Mouse (Mus musculus) neural tube, embryonic 11.5 days (tissue): Measurements from ENCODE around the gene Slc5a4b. TPM values are rescaled to one million over a fixed set of nuclear protein-coding genes. Genes with fewer than 3 reads are reported as not detected.

Source experiments
- ATAC-seq: fragments of 200-750 bp; cut with Nextera tagmentation; 2 replicates; pipeline ENCODE4 v1.8.0; 2017; ENCODE audit warnings: moderate number of reproducible peaks, mild to moderate bottlenecking, moderate TSS enrichment, moderate library complexity; ENCODE audit not compliant: insufficient read depth, low FRiP score, low TSS enrichment
- DNase-seq: peaks from one replicate; pipeline ENCODE4 v3.0.0-alpha.2; 2015; ENCODE audit warnings: low spot score
- H3K27ac ChIP-seq: fragments of 300-500 bp; sonication (generic); 2 replicates; pipeline ENCODE4 v1.5.1; 2014; ENCODE audit warnings: low read depth, mild to moderate bottlenecking, low read length
- H3K27me3 ChIP-seq: fragments of 300-500 bp; sonication (generic); 2 replicates; pipeline ENCODE4 v1.6.1; 2014; ENCODE audit warnings: mild to moderate bottlenecking, low read length, mixed read lengths; ENCODE audit not compliant: control insufficient read depth, insufficient read depth
- H3K36me3 ChIP-seq: fragments of 300-500 bp; sonication (generic); 2 replicates; pipeline ENCODE4 v1.6.1; 2014; ENCODE audit warnings: mild to moderate bottlenecking, low read length, moderate library complexity, mixed read lengths; ENCODE audit not compliant: control insufficient read depth, insufficient read depth
- H3K4me1 ChIP-seq: fragments of 300-500 bp; sonication (generic); 2 replicates; pipeline ENCODE4 v1.6.1; 2014; ENCODE audit warnings: low read length, mixed read lengths; ENCODE audit not compliant: control insufficient read depth, insufficient read depth
- H3K4me2 ChIP-seq: fragments of 300-500 bp; sonication (generic); 2 replicates; pipeline ENCODE4 v1.6.1; 2014; ENCODE audit warnings: low read depth, mild to moderate bottlenecking, moderate library complexity
- H3K4me3 ChIP-seq: fragments of 300-500 bp; sonication (generic); 2 replicates; pipeline ENCODE4 v1.5.1; 2014; ENCODE audit warnings: low read depth, low read length
- H3K9ac ChIP-seq: fragments of 300-500 bp; sonication (generic); 2 replicates; pipeline ENCODE4 v1.6.1; 2014; ENCODE audit warnings: mild to moderate bottlenecking, low read length
- H3K9me3 ChIP-seq: fragments of 300-500 bp; sonication (generic); 2 replicates; pipeline ENCODE4 v1.6.1; 2016; ENCODE audit warnings: low read length; ENCODE audit not compliant: control insufficient read depth
- WGBS: fragments of 180-500 bp; shearing (Covaris S2); extraction: QIAGEN DNeasy Blood & Tissue Kit; methylation state at CpG from one replicate; pipeline ENCODE4 v1.1.7; 2014; 5-methylcytosine and 5-hydroxymethylcytosine counted together
- polyA plus RNA-seq: library from polyadenylated mRNA; unstranded; fragments of >200 nt; fragmentation: Nextera tagmentation; extraction: Ambion mirVana; gene quantifications from 2 replicates; pipeline ENCODE4 v1.2.1, GENCODE M21; 2014

Slc5a4b gene
- polyA plus RNA-seq, 1 experiment from 2014 or later, result not detected

DNA sequence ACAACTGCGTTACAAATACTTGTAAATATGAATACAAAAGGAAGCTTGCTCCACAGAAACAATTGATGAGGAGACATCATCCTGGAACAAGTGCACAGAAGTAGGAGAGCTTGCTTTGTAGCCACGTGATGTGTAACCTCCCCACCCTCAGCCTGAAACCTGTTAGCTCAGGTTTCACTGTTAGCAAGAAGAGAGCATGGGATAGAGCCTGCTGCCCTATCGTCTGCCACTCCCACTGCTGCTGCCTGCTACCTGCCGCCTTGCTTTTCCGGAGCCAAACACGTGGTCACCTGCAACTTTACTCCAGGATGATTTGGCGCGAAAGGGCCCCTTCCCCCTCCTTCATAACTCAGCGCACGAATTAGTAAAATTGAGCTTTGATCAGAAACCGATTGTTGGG lies 58.9 kb downstream of the Slc5a4b start:
- no peaks in the 10 kb centered on the region for H3K4me1 ChIP-seq
- no peak overlapping the region for H3K9ac ChIP-seq
- ATAC-seq, result no peak
- H3K4me2 ChIP-seq, result no peak overlapping the region
- H3K27ac ChIP-seq, result no peak overlapping the region
- no peaks in the 10 kb centered on the region for H3K27me3 ChIP-seq
- H3K4me3 ChIP-seq, result no peak overlapping the region
- no peak for DNase-seq
- WGBS, result 87% methylated on average over 11 of the region's 11 CpGs
- no peaks in the 10 kb centered on the region for H3K36me3 ChIP-seq
- H3K9me3 ChIP-seq, result no peaks in the 10 kb centered on the region

- ATAC-seq (no peak), DNase-seq (no peak)
- H3K4me1 ChIP-seq, result no peaks in the 10 kb centered on the region
- no peaks in the 10 kb centered on the region for H3K27me3 ChIP-seq
- no peaks in the 10 kb centered on the region for H3K9me3 ChIP-seq
- H3K27ac ChIP-seq, result no peak overlapping the region
- 61% methylated on average over 6 of the region's 6 CpGs for WGBS
- H3K9ac ChIP-seq, result no peak overlapping the region
- H3K4me2 ChIP-seq, result no peak overlapping the region
- no peak overlapping the region for H3K4me3 ChIP-seq
- H3K36me3 ChIP-seq, result no peaks in the 10 kb centered on the region
These were observed 61.8 kb downstream of the Slc5a4b start for GRCm38 (mm10) chr10:76048967-76049366.

DNA sequence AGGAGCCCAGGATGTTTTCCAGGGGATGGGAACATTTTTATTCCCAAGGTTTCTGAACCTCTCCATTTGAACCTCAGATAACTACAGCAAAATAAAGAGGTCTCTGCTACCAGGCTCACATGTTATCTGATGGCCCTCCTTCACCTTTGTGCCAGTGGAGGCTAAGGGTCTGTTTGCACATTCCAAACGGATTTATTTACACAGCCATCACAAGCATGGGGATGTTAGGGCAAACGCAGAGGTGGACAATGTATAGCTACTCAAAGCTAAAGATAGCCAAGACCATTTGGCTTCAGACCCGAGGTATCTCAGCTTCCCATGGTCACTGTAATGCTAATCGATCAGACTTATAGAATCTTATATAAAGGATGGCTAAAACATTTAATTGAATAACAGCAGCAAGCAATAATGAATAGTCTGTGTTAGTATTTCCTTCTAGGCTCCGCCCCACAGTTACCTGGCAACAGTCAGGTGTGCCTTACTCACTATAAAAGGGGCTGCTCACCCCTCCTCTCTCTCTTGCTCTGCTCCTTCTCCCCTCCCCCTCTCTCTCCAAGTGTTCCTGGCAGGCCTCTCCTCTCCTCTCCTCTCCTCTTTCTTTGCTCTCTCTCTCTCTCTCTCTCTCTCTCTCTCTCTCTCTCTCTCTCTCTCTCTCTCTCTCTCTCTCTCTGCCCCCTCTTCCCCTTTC lies 63.4 kb downstream of the Slc5a4b start:
- H3K27ac ChIP-seq, result no peak overlapping the region
- H3K9me3 ChIP-seq, result no peaks in the 10 kb centered on the region
- H3K9ac ChIP-seq, result no peak overlapping the region
- no peak overlapping the region for H3K4me3 ChIP-seq
- no peak overlapping the region for H3K4me2 ChIP-seq
- 58% methylated on average over 5 of the region's 5 CpGs for WGBS
- DNase-seq (no peak), ATAC-seq (no peak)
- no peaks in the 10 kb centered on the region; the same call in 1 of the 2 replicates for H3K36me3 ChIP-seq
- H3K27me3 ChIP-seq, result no peaks in the 10 kb centered on the region
- no peaks in the 10 kb centered on the region for H3K4me1 ChIP-seq

GRCm38 (mm10) chr10:76046754-76047153 lies 64.0 kb downstream of the Slc5a4b start:
- H3K9ac ChIP-seq, result no peak overlapping the region
- WGBS, result 59% methylated on average over 1 of the region's 1 CpGs
- H3K9me3 ChIP-seq, result no peaks in the 10 kb centered on the region
- no peak overlapping the region for H3K27ac ChIP-seq
- DNase-seq, result no peak
- no peak overlapping the region for H3K4me3 ChIP-seq
- no peak overlapping the region for H3K4me2 ChIP-seq
- H3K4me1 ChIP-seq, result no peaks in the 10 kb centered on the region
- no peaks in the 10 kb centered on the region for H3K27me3 ChIP-seq
- no peaks in the 10 kb centered on the region; the same call in 1 of the 2 replicates for H3K36me3 ChIP-seq
- ATAC-seq, result no peak

DNA sequence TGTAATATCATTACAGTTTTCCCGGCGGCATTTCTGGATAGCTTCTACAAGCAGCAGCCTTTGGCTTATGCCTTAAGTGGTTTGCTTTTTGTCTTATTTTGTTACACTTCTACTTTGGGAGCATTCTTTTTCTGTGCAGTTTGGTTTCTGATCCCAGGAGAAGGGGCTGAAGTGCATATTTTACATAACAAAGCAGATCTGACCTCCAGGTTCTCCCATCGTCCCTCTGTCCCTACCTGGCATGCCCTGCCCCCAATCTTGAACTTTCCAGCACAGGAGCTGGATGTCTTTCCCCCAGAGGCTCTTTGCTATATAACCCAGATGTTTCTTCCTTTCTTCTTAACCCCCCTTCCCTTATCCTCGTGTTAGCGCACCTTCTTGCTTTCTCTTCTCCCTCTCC lies 65.4 kb downstream of the Slc5a4b start:
- no peak overlapping the region for H3K4me3 ChIP-seq
- no peaks in the 10 kb centered on the region for H3K4me1 ChIP-seq
- no peaks in the 10 kb centered on the region for H3K27me3 ChIP-seq
- 46% methylated on average over 5 of the region's 5 CpGs for WGBS
- ATAC-seq (no peak), DNase-seq (no peak)
- H3K9me3 ChIP-seq, result no peaks in the 10 kb centered on the region
- no peak overlapping the region for H3K4me2 ChIP-seq
- no peak overlapping the region for H3K27ac ChIP-seq
- no peak overlapping the region for H3K9ac ChIP-seq
- peaks cover 4% of the 10 kb centered on the region for H3K36me3 ChIP-seq

DNA sequence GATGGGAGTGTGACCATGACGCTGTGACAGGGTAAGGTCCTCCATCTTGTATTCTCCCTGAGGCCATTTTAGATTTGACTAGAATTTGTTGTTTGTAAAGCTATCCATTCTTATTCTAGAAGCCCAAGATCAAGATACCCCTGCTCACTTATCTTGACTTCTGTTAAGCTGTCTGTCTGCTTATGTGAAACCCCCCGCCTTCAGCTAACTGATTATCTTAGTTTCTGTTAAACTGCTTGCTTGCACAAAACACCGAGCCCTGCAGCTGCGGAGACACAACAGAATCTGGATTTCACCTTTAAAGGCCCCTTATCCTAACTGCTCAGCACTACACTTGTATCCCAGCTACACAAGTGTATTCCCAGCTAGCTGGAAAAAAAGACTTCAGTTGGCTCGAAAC lies 73.8 kb downstream of the Slc5a4b start:
- H3K27ac ChIP-seq, result no peak overlapping the region
- no peak overlapping the region for H3K4me3 ChIP-seq
- no peak overlapping the region for H3K9ac ChIP-seq
- no peak for DNase-seq
- no peak for ATAC-seq
- no peak overlapping the region for H3K4me2 ChIP-seq
- H3K36me3 ChIP-seq, result peaks cover 22% of the 10 kb centered on the region
- H3K9me3 ChIP-seq, result no peaks in the 10 kb centered on the region
- H3K27me3 ChIP-seq, result no peaks in the 10 kb centered on the region
- H3K4me1 ChIP-seq, result peaks cover 5% of the 10 kb centered on the region
- WGBS, result 97% methylated on average over 5 of the region's 5 CpGs

DNA sequence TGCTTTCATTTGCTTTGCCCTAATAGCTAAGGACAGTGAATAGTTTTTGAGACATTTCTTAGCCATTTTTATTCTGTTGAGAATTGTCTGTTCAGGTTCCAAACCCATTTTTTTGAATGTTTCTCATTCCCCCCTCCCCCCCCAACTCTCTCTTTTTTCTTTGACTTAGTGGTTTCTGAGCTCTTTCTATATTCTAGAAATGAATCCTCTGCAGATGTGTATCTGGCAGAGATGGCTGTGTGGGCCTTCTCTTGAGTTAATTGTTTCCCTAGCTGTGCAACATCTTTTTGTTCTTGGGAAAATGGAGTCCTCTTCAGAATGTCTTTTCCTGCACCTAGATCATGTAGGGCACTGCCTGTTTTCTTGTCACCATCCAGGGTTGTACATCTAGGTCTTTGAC lies 75.5 kb downstream of the Slc5a4b start:
- Histone ChIP-seq H3K9ac (no peak overlapping the region), H3K4me2 (no peak overlapping the region), H3K4me1 (peaks cover 5% of the 10 kb centered on the region), H3K9me3 (no peaks in the 10 kb centered on the region), H3K36me3 (peaks cover 18% of the 10 kb centered on the region), H3K27ac (no peak overlapping the region), H3K27me3 (no peaks in the 10 kb centered on the region), H3K4me3 (no peak overlapping the region)
- DNase-seq (no peak), ATAC-seq (no peak)

- Histone ChIP-seq H3K9me3 (no peaks in the 10 kb centered on the region), H3K4me1 (peaks cover 5% of the 10 kb centered on the region), H3K27ac (no peak overlapping the region), H3K27me3 (no peaks in the 10 kb centered on the region), H3K36me3 (peaks cover 9% of the 10 kb centered on the region), H3K4me2 (no peak overlapping the region), H3K4me3 (no peak overlapping the region), H3K9ac (no peak overlapping the region)
- WGBS, result 95% methylated on average over 8 of the region's 8 CpGs
- ATAC-seq (no peak), DNase-seq (no peak)
These were observed 76.7 kb downstream of the Slc5a4b start for GRCm38 (mm10) chr10:76034001-76034600.

- Histone ChIP-seq H3K4me2 (peak overlapping the region; percentile 81), H3K36me3 (peaks cover under 1% of the 10 kb centered on the region), H3K9ac (peak overlapping the region; percentile 96), H3K4me1 (peaks cover 5% of the 10 kb centered on the region), H3K27ac (no peak overlapping the region), H3K4me3 (peak overlapping the region; percentile 91), H3K27me3 (no peaks in the 10 kb centered on the region), H3K9me3 (no peaks in the 10 kb centered on the region)
- ATAC-seq (no peak), DNase-seq (no peak)
- WGBS, result 21% methylated on average over 7 of the region's 7 CpGs
These were observed 77.7 kb downstream of the Slc5a4b start for GRCm38 (mm10) chr10:76033119-76033455.
